Mouse (Mus musculus) embryonic facial prominence, embryonic 13.5 days (tissue): ENCODE data around the gene Memo1. TPM values are rescaled to one million over a fixed set of nuclear protein-coding genes. Genes with fewer than 3 reads are reported as not detected.

Experiments used
- ATAC-seq: fragments of 200-750 bp; cut with Nextera tagmentation; 2 replicates; pipeline ENCODE4 v1.8.0; 2017; ENCODE audit warnings: low read depth; ENCODE audit not compliant: insufficient number of reproducible peaks, insufficient read depth, low FRiP score, low TSS enrichment
- H3K27ac ChIP-seq: fragments of 300-500 bp; sonication (generic); 2 replicates; pipeline ENCODE4 v1.5.1; 2015; ENCODE audit warnings: moderate library complexity, mild to moderate bottlenecking, inconsistent platforms
- H3K27me3 ChIP-seq: fragments of 300-500 bp; sonication (generic); 2 replicates; pipeline ENCODE4 v1.6.1; 2015; ENCODE audit warnings: mild to moderate bottlenecking, inconsistent platforms
- H3K36me3 ChIP-seq: fragments of 300-500 bp; sonication (generic); 2 replicates; pipeline ENCODE4 v1.6.1; 2015; ENCODE audit warnings: mild to moderate bottlenecking, inconsistent platforms
- H3K4me1 ChIP-seq: fragments of 300-500 bp; sonication (generic); 2 replicates; pipeline ENCODE4 v1.6.1; 2015; ENCODE audit warnings: inconsistent platforms
- H3K4me2 ChIP-seq: fragments of 300-500 bp; sonication (generic); 2 replicates; pipeline ENCODE4 v1.6.1; 2015; ENCODE audit warnings: moderate library complexity, mild to moderate bottlenecking, inconsistent platforms
- H3K4me3 ChIP-seq: fragments of 300-500 bp; sonication (generic); 2 replicates; pipeline ENCODE4 v1.5.1; 2015; ENCODE audit warnings: mild to moderate bottlenecking, inconsistent platforms
- H3K9ac ChIP-seq: fragments of 300-500 bp; sonication (generic); 2 replicates; pipeline ENCODE4 v1.6.1; 2015; ENCODE audit warnings: mild to moderate bottlenecking, inconsistent platforms
- H3K9me3 ChIP-seq: fragments of 300-500 bp; sonication (generic); 2 replicates; pipeline ENCODE4 v1.6.1; 2016; ENCODE audit warnings: inconsistent platforms
- WGBS: fragments of 180-500 bp; shearing (Covaris S2); methylation state at CpG from one replicate; pipeline ENCODE4 v1.1.7; 2015; ENCODE audit warnings: mixed read lengths; 5-methylcytosine and 5-hydroxymethylcytosine counted together
- polyA plus RNA-seq: library from polyadenylated mRNA; unstranded; fragments of >200 nt; fragmentation: Nextera tagmentation; extraction: Ambion mirVana; gene quantifications from 2 replicates; pipeline ENCODE4 v1.2.1, GENCODE M21; 2015

Memo1 gene
- polyA plus RNA-seq, 1 experiment from 2014 or later: 80.3 TPM

DNA sequence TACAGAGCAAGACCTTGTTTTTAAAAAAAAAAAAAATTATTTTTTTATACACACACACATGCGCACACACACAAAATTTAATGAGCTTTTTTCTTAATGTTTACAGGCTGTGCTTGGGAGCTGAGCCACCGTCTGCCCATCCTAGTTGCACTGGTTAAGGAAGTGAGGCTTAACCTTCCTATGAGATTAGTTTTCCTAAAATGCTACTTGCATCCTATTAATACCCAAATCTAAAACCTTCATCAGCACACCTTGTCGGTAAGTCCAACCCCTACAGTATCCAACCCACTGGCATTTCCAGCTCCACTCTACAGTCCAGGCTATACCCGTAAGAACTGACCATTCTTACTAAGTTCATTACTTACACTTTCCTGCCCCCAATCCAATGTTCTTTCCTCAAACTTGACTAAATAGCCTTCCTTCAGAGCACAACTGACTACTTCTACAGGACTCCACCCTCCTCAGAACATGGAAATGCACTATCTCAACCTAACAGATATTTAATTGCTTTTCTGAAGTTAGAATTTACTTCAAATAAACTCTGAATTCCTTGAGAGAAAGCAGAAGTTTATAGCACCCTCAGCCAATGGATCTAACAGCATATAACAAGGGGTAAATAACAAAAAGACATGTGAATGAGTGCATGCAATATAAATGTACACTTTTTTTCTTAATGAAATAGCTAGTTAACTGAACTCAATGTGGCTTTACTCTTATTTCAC is 3.5 kb downstream of the Memo1 start:
- 82% methylated on average over 4 of the region's 4 CpGs for WGBS
- H3K36me3 ChIP-seq: peaks cover 18% of the 10 kb centered on the region
- H3K9ac ChIP-seq: no peak overlapping the region
- ATAC-seq: no peak
- H3K4me1 ChIP-seq: peaks cover 17% of the 10 kb centered on the region
- no peaks in the 10 kb centered on the region for H3K27me3 ChIP-seq
- H3K4me2 ChIP-seq: no peak overlapping the region
- no peak overlapping the region for H3K4me3 ChIP-seq
- no peaks in the 10 kb centered on the region for H3K9me3 ChIP-seq
- no peak overlapping the region for H3K27ac ChIP-seq

DNA sequence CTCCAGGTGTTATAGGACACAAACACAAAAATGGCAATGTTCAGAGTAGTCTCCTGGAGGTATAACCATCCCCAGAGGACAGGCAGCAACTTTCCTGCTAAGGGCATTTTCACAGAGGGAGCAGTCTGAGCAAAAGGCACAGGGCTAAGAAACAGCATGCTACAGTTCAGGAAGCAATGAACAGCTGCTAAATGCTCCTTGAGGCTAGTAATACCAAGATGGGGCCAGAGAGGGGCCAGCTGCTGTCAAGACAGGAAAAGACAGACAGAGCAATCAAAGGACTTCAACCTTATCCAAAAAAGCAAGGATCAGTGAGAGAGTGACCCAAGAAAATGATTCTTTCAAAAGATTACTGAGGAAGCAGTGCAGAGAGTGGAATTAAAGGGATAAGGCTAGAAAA is 4.5 kb downstream of the Memo1 start:
- Histone ChIP-seq H3K9ac (no peak overlapping the region), H3K36me3 (peaks cover 18% of the 10 kb centered on the region), H3K9me3 (no peaks in the 10 kb centered on the region), H3K27ac (no peak overlapping the region), H3K4me3 (no peak overlapping the region), H3K4me2 (no peak overlapping the region), H3K27me3 (no peaks in the 10 kb centered on the region), H3K4me1 (peaks cover 17% of the 10 kb centered on the region)
- no peak for ATAC-seq

DNA sequence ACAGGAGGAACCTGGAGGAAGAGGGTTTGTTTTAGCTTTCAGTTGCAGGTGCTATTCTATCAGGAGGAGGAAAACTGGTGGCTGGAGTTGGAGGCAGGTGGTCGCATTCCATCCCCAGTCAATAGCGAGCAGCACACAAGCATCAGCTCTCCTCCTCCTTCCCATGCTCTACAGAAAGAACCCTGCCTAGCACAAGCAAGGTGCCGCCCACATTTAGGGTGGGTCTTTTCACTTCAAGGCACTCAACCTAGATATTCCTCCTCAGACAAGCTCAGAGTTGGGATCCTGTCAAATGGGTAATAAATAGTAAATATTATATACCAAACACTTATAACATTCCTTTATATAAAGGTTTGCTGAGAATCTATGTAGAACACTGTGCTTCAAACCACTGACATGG is 5.1 kb downstream of the Memo1 start:
- no peak overlapping the region for H3K27ac ChIP-seq
- ATAC-seq: no peak
- H3K36me3 ChIP-seq: peaks cover 18% of the 10 kb centered on the region
- H3K9me3 ChIP-seq: no peaks in the 10 kb centered on the region
- no peak overlapping the region for H3K9ac ChIP-seq
- no peak overlapping the region for H3K4me3 ChIP-seq
- WGBS: 74% methylated on average over 3 of the region's 3 CpGs
- H3K4me1 ChIP-seq: peaks cover 17% of the 10 kb centered on the region
- no peaks in the 10 kb centered on the region for H3K27me3 ChIP-seq
- no peak overlapping the region for H3K4me2 ChIP-seq

DNA sequence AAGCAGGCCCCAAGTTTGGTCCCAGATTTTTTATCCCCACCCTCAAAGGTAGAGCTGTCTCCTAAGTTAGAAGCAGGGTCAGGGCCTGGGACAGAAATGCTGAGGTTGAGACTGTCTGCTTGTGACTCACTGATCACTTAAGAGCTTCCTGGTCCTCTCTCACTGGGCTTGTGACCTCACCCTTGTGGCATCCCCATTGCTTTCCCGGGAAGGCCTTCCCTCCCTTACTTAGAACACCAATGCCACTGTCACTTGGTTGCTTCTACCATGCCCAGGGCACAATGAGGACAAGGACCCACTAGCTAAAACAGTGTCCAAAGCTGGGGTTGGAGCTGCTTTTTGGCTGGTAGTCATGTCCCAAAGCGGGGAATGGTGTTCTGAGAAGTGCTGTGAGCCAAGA is 6.7 kb downstream of the Memo1 start:
- Histone ChIP-seq H3K9ac (no peak overlapping the region), H3K36me3 (peaks cover 18% of the 10 kb centered on the region), H3K4me1 (peaks cover 16% of the 10 kb centered on the region), H3K4me2 (no peak overlapping the region), H3K9me3 (no peaks in the 10 kb centered on the region), H3K4me3 (no peak overlapping the region), H3K27me3 (no peaks in the 10 kb centered on the region), H3K27ac (no peak overlapping the region)
- 90% methylated on average over 2 of the region's 2 CpGs for WGBS
- no peak for ATAC-seq

DNA sequence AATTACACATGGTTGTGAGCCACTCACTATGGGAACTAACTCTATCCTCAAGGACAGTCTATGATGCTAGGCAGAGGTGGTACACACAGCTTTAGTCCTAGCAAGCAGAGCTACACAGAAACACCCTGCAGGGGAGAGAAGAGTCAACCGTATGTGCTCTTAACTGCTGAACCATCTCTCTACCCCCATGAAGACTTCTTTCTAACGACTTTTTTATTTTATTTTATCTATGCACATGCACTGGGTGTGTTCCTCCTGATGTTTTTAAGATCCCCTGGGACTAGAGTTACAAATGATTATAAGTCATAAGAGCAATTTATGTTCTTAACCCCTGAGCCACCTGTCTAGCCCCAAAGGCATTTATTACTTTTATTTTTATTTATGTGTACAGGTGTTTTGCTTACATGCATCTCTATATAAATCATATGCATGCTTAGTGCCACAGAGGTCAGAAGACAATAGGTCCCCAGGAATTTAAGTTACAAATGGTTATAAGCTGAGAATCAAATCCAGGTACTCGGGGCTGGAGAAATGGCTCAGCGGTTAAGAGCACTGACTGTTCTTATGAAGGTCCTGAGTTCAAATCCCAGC is 9.1 kb downstream of the Memo1 start:
- no peaks in the 10 kb centered on the region for H3K27me3 ChIP-seq
- no peak overlapping the region for H3K4me3 ChIP-seq
- peaks cover 18% of the 10 kb centered on the region for H3K36me3 ChIP-seq
- no peak for ATAC-seq
- no peak overlapping the region for H3K9ac ChIP-seq
- no peak overlapping the region for H3K4me2 ChIP-seq
- no peaks in the 10 kb centered on the region for H3K9me3 ChIP-seq
- WGBS: 79% methylated on average over 4 of the region's 4 CpGs
- H3K4me1 ChIP-seq: peaks cover 5% of the 10 kb centered on the region
- no peak overlapping the region for H3K27ac ChIP-seq

DNA sequence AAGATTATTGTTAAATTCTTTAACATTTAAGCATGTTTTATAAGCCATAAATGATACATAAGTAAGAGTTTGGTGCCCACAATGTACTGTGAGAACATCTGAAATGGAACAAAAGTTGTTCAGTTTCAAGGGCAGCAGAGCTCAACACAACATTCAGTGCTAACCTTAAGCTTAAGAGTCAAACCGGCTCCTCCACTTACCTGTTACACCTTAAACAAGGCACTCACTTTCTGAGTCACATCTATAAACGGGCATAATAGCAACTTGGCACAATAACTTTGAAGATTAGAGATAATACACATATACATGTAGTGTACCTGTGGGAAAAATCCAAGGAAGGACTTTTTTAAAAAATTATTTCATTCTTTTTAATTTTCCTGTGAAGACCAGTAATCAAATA is 9.6 kb downstream of the Memo1 start:
- 74% methylated on average over 2 of the region's 2 CpGs for WGBS
- Histone ChIP-seq H3K9ac (no peak overlapping the region), H3K4me2 (no peak overlapping the region), H3K4me3 (no peak overlapping the region), H3K27ac (no peak overlapping the region), H3K36me3 (peaks cover 20% of the 10 kb centered on the region), H3K4me1 (peaks cover under 1% of the 10 kb centered on the region), H3K9me3 (no peaks in the 10 kb centered on the region), H3K27me3 (no peaks in the 10 kb centered on the region)
- no peak for ATAC-seq

DNA sequence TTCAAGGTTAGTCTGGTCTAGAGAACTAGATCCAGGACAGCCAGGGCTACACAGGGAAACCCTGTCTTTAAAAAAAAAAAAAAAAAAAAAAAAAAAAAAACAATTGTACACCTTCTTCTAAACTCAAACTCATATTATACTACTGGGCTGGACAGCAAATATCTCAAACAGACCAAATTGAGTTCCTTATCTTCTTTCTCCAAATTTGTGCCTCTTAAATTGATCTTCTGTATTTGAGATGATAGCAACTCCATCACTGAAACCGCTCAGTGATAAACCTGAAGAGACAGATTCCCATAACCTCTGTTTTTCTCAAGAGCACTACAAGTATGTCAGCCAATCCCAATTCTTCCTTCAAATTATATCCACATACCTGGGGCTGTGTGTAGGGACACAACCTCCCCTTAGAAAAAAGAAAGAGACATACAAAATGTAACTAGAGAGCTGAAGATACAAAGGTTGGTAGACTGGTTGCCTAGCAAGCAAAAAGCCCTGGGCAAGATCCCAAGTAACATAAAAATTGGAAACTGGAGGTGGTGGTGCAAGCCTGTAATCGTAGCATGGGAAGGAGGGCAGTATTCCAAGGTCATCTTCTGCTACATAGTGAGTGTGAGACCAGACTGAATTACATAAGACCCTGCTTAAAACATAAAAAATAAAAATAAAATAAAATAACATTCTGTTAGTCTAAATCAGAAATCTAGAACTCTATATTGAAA is 10.8 kb downstream of the Memo1 start:
- Histone ChIP-seq H3K36me3 (peaks cover 21% of the 10 kb centered on the region), H3K4me3 (no peak overlapping the region), H3K9ac (no peak overlapping the region), H3K27ac (no peak overlapping the region), H3K9me3 (no peaks in the 10 kb centered on the region), H3K4me1 (no peaks in the 10 kb centered on the region; the same call in 1 of the 2 replicates), H3K27me3 (no peaks in the 10 kb centered on the region), H3K4me2 (no peak overlapping the region)
- 85% methylated on average over 2 of the region's 2 CpGs for WGBS
- no peak for ATAC-seq

DNA sequence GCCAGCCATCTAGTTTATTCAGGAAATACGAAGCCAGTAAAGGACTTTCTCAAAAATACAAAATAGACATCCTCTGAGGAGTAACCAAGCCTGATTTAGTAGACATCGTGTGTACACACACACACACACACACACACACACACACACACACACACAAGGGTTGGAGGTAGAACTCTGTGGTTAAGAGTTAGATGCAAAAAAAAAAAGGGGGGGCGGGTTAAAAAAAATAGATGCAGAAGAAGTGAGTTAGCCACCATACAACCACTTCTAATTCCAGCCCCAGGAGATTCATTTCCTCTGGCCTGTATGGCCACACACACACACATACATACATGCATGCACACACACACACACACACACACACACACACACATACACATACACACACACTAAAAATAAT is 13.3 kb downstream of the Memo1 start:
- Histone ChIP-seq H3K9me3 (no peaks in the 10 kb centered on the region), H3K4me3 (no peak overlapping the region), H3K36me3 (peaks cover 3% of the 10 kb centered on the region; the same call in 1 of the 2 replicates), H3K9ac (no peak overlapping the region), H3K4me1 (peaks cover 5% of the 10 kb centered on the region; the same call in 1 of the 2 replicates), H3K27ac (no peak overlapping the region), H3K27me3 (no peaks in the 10 kb centered on the region), H3K4me2 (no peak overlapping the region)
- 88% methylated on average over 3 of the region's 3 CpGs for WGBS
- ATAC-seq: no peak

DNA sequence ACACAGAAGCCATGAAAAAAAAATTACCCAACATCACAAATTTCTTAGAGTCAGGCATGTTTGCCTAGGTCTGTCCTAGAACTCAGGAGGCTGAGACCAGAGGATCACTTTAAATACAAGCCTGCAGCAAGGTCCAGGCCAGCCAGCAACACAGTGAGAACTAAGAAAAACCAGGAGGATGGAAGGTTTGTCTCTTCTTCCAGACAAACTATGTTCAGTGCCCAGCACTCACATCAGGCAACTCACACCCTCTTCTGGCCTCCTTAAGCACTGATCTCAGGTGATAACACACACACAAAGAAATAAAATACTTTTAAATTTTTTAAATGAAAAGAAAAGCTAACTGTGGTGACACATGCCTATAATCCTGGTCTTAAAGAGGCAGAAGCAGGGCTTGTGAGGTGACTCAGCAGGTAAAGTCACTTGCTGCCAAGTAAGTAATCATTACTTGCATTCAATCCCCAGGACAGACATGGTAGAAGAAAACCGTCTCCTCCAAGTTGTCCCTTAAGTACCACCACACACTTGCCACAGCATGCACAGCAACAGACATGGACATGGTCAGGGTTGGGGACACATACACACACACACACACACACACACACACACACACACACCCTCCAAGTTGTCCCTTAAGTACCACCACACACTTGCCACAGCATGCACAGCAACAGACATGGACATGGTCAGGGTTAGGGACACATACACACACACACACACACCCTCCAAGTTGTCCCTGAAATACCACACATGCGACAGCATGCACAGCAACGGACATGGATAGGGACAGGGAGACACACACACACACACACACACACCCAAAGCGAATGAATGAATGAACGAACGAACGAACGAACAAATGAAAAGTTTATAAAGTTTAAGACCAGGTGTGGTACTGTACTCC is 16.1 kb downstream of the Memo1 start:
- no peaks in the 10 kb centered on the region for H3K27me3 ChIP-seq
- H3K4me1 ChIP-seq: 0 out of 2 replicates have a peak, but pooled peaks cover 5% of the 10 kb centered on the region
- no peak overlapping the region for H3K4me2 ChIP-seq
- ATAC-seq: no peak
- H3K4me3 ChIP-seq: no peak overlapping the region
- WGBS: 94% methylated on average over 8 of the region's 8 CpGs
- H3K27ac ChIP-seq: no peak overlapping the region
- H3K36me3 ChIP-seq: peaks cover 3% of the 10 kb centered on the region; the same call in 1 of the 2 replicates
- no peak overlapping the region for H3K9ac ChIP-seq
- H3K9me3 ChIP-seq: no peaks in the 10 kb centered on the region

DNA sequence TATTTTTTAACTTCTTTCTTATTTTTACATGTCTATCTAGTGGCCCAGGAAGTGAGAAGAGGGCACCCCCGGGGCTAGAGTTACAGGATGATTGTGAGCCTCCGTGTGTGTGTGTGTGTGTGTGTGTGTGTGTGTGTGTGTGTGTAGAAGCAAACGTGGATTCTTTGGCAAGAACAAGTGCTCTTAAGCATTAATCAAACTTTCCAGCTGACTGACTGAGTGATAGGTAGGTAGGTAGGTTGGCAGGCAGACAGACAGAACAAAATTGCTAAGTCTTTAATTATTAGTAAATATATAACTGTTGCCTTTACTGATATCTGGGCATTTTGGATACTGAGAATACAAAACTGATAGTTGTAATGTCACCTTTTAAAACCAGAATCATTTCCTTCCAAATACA is 20.9 kb downstream of the Memo1 start:
- ATAC-seq: no peak
- 87% methylated on average over 3 of the region's 3 CpGs for WGBS

DNA sequence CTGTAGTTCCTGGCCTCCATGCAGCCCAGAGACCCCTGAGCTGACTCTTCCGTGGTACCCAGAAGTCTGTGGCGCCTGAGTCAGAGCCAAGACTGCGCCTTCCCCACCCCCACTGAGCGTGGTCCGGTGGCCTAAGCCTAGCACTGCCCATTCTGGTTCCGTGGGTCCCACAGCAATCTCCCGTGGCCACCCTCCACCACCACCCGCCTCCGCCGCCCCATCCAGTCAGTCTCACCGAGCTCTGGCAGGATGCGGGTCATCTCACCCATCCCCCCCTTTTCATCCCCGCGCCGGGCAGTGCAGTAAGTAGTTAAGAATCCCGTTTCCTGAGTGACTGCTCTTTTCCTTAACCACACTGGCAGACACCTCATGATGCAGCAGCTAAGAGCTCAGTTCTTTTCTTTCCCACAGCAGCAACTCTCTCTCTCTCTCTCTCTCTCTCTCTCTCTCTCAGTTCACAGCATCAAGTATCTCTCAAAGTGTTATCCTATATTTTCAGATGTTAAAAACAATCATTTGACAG is 22.6 kb downstream of the Memo1 start:
- no peak overlapping the region for H3K4me3 ChIP-seq
- no peak overlapping the region for H3K27ac ChIP-seq
- no peaks in the 10 kb centered on the region for H3K27me3 ChIP-seq
- 80% methylated on average over 16 of the region's 16 CpGs for WGBS
- no peaks in the 10 kb centered on the region for H3K4me1 ChIP-seq
- no peaks in the 10 kb centered on the region for H3K9me3 ChIP-seq
- ATAC-seq: no peak
- no peak overlapping the region for H3K4me2 ChIP-seq
- no peaks in the 10 kb centered on the region for H3K36me3 ChIP-seq
- no peak overlapping the region for H3K9ac ChIP-seq

More for the DNA sequence above, 20.9 kb downstream of the Memo1 start:
- 0 out of 2 replicates have a peak, but pooled peaks cover 5% of the 10 kb centered on the region for H3K4me1 ChIP-seq
- no peak overlapping the region for H3K4me2 ChIP-seq
- H3K9ac ChIP-seq: no peak overlapping the region
- no peaks in the 10 kb centered on the region for H3K27me3 ChIP-seq
- no peak overlapping the region for H3K27ac ChIP-seq
- no peak overlapping the region for H3K4me3 ChIP-seq
- no peaks in the 10 kb centered on the region for H3K9me3 ChIP-seq
- H3K36me3 ChIP-seq: no peaks in the 10 kb centered on the region
